Mouse (Mus musculus) E14TG2a.4 (cell line): ENCODE data around the gene Klhl13.

Source experiments
- H3K27me3 ChIP-seq: 2 replicates; pipeline ENCODE4 v1.6.1; 2014; ENCODE audit warnings: low read length, control low read depth; ENCODE audit not compliant: insufficient read depth
- H3K36me3 ChIP-seq: 2 replicates; pipeline ENCODE4 v1.6.1; 2014; ENCODE audit warnings: low read length, control low read depth; ENCODE audit not compliant: insufficient read depth
- H3K4me1 ChIP-seq: replicated peaks from 2 replicates; pipeline ENCODE4 v1.6.1; 2014; ENCODE audit warnings: low read depth, low read length, control low read depth
- H3K4me3 ChIP-seq: replicated peaks from 2 replicates; pipeline ENCODE4 v1.5.1; 2014; ENCODE audit warnings: mild to moderate bottlenecking, low read length
- H3K9me3 ChIP-seq: 2 replicates; pipeline ENCODE4 v1.6.1; 2014; ENCODE audit warnings: low read length, control low read depth
- CTCF ChIP-seq: conservative IDR thresholded peaks from 2 replicates; pipeline ENCODE4 v1.5.1; 2014; ENCODE audit warnings: low read length
- NANOG ChIP-seq: IDR thresholded peaks from 2 replicates; pipeline ENCODE4 v1.6.1; 2014; ENCODE audit warnings: borderline replicate concordance, low read length, mixed read lengths
- POU5F1 ChIP-seq: IDR thresholded peaks from 2 replicates; pipeline ENCODE4 v1.6.1; 2014; ENCODE audit warnings: low read length, borderline replicate concordance

Gene Klhl13

DNA sequence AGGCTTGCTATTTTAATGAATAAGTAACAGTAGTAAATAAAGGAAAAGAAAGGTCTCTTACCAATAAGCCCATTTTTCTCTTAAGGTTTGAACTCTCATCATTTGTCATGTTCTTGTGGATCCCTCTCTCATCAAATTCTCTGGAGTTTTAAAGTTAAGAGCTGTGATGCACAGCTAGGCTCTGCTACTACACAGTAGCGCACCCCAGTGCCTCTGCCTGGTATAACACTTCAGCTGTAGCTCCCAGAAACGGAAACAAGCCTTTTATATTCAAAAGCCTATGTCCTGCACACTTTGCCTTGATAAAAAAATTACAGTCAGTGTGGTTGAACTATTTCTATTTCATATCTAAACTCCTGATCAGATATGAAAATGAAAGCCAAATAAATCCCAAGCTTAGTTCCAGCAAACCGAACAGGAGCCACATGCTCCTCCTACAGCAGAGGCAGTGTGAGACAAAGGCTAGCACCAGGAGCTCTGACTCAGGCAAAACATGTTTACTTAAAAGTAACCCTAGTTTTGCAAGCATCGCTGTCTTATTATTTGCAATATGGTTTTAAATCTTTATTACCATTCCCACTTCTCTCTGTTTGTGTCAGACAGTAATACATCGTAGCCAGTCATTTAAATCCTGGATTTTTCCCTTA, 68.8 kb downstream of the Klhl13 start:
- Histone ChIP-seq H3K27me3 (no peaks in the 10 kb centered on the region), H3K9me3 (no peaks in the 10 kb centered on the region), H3K4me3 (no peak overlapping the region), H3K36me3 (no peaks in the 10 kb centered on the region), H3K4me1 (no peaks in the 10 kb centered on the region)
- TF ChIP-seq POU5F1, result no peak
- TF ChIP-seq CTCF, result peak; percentile 48

DNA sequence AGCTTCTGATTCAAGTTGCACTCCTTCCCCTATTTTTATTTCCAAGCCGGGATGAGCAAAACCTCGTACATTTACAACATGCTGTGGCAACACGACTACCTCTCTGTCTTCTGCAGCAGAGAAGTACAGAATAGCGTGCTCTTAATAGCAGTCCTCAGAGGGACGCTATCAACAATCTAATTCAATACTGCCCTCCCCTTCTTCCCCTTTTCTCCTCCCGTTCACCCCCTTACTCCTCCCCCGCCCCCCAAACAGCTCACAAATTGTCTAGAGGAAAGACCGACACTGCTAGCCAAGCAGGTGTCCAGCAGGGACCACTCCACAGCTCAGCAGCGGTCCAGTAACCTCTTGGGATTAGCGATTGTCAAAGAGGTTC, 79.5 kb downstream of the Klhl13 start:
- H3K27me3 ChIP-seq, result no peaks in the 10 kb centered on the region
- no peaks in the 10 kb centered on the region for H3K9me3 ChIP-seq
- H3K4me3 ChIP-seq, result no peak overlapping the region
- no peaks in the 10 kb centered on the region; the same call in 1 of the 2 replicates for H3K4me1 ChIP-seq
- no peaks in the 10 kb centered on the region for H3K36me3 ChIP-seq
- TF ChIP-seq POU5F1 (no peak), NANOG (no peak)

DNA sequence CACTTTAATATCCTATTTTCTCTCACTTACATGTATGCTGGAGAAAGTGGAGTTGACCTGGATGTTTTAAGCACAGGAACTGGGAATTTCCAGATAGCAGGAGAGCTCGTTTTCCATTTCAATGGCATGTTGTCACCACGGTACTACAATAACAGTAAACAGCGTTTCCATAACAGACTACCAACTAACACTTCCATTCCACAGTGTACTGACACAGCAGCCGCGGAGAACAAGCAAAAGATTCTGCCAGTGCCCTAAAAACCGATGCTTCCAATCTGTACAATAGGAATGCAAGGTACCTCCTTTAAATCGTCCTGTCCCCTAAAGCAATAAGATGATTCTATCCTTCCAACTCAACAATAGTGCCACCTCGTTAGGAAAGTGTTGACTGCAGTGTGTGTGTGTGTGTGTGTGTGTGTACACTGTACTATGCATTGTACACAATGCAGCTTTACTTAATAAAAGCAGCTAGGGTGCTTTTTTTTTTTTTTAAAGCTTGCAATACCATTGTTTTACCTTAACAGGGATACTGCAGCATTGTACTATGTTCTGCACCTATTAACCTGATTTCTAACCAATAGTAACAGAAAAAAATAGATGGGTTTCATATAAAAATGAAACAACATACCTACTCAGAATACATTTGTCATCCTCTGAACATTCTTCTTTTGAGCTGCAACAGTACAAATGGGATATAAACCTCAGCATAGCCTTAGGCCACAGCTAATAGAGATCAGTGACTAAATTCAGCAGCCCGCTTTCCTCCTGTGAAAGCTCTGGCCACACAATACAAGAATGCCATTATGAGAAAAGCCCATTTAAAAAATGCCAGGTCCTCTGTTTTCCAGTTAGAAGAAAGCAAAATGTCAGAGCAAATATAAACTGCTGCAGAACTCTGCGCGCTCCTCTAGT, 80.1 kb downstream of the Klhl13 start:
- H3K27me3 ChIP-seq, result no peaks in the 10 kb centered on the region
- no peak overlapping the region for H3K4me3 ChIP-seq
- TF ChIP-seq CTCF (no peak), NANOG (no peak), POU5F1 (no peak)
- no peaks in the 10 kb centered on the region for H3K9me3 ChIP-seq
- H3K4me1 ChIP-seq, result no peaks in the 10 kb centered on the region; the same call in 1 of the 2 replicates
- H3K36me3 ChIP-seq, result no peaks in the 10 kb centered on the region

DNA sequence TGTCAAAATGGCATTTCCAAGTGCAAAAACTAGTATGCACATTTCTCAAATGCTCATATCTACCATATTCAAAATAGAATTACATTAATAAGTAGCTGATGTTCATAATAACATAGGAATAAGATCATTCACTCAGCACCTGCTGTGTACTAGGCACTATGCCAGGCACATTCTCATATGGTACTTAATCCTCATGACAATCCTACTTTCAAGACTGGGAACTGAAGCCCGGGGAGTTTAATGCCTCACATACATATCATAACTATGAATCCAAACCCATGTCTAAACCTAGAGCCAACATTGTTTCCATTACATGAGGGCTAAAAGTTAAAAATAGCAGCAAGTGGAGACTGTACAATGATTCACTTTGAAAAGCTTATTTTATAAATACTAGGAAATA, 97.3 kb downstream of the Klhl13 start:
- Histone ChIP-seq H3K36me3 (no peaks in the 10 kb centered on the region), H3K27me3 (no peaks in the 10 kb centered on the region)
- TF ChIP-seq POU5F1, result no peak
- no peak for TF ChIP-seq CTCF
- no peak for TF ChIP-seq NANOG

DNA sequence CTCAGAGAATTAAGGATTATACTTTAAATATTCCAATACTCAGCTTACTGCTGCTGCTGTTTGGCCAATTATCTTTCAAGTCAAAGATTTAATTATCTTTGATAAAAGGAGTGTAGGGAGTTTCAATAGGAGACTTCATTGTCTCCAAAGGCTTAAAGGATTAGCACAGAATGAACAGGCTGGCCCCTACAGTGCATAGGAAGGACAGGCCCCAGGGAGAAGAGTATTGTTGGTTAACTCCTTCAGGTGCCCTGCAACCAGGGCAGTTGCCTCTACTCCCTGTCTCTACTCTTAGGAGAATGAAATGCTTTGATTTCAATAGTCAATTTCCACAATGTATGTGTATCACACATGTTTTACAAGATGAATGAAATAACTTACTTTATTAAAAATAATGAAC, 116.1 kb downstream of the Klhl13 start:
- H3K4me3 ChIP-seq, result no peak overlapping the region
- no peaks in the 10 kb centered on the region for H3K36me3 ChIP-seq
- no peaks in the 10 kb centered on the region for H3K4me1 ChIP-seq
- H3K9me3 ChIP-seq, result no peaks in the 10 kb centered on the region
- no peaks in the 10 kb centered on the region for H3K27me3 ChIP-seq
- TF ChIP-seq POU5F1 (no peak), CTCF (no peak), NANOG (no peak)

More for the DNA sequence above, 97.3 kb downstream of the Klhl13 start:
- Histone ChIP-seq H3K4me1 (no peaks in the 10 kb centered on the region), H3K4me3 (no peak overlapping the region), H3K9me3 (no peaks in the 10 kb centered on the region)
